Mouse (Mus musculus): ENCODE data around the gene Dmc1.

DNA sequence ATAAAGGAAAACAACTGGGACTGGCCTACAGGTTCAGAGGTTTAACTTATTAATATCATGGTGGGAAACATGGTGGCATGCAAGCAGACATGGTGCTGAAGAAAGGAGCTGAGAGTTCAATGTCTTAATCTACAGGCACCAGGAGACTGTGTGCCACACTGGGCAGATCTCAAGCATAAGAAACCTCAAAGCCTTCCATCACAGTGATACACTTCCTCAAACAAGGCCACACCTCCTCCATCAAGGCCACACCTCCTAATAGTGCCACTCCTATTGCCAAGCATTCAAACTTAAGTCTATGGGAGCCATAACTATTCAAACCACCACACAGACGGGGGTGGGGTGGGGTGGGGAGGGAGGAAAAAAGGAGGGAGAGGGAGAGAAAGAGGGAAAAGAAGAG is 23.3 kb downstream of the Dmc1 start:
- TF ChIP-seq CTCF (conservative IDR thresholded peaks at IDR 0.05; ENCODE audit: low read length) (no peak), POU5F1 (IDR thresholded peaks at IDR 0.05; ENCODE audit: borderline replicate concordance, low read length) (no peak)
